Mouse (Mus musculus): ENCODE measurements around the gene Nrl.

DNA sequence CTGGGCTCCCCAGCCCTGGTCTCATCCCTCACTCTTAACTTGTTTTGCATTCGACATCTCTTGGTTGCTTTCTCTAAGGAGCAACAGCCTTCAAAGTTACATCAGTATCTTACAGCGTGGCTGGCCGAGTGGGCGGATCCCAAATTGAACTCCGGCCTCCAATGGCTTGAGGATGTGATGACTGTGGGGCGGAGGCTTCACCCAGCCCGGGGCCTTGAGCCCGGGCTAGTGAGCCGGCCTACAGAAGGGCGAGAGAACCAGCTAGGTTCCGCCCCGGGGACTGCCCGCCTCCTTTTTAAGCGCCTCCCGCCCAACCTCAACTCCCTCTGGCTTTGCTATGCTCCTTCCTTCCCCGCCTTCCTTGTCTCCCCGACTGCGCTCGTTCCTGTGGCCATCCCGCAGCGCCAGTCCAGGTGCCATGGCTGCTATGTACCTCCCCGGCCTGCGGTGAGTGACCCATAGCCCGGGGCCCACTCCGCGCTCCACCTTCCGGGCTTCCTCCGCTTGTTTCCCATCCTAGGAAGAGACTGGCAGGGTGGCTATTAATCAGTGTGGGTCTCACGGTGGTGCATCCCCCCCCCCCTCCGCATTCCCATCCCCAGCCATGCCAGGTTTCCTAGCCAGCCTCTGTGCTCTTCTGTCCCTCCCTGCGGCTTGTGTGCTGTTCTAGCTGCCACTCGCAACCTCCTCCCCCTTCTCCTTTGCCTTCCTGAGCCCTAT, 15.4 kb upstream of the Nrl start, which contains the start of gene Pck2:
- TF ChIP-seq CTCF (conservative IDR thresholded peaks at IDR 0.05; ENCODE audit: low read length) (no peak), NANOG (IDR thresholded peaks at IDR 0.05; ENCODE audit: borderline replicate concordance, low read length) (no peak), POU5F1 (IDR thresholded peaks at IDR 0.05; ENCODE audit: borderline replicate concordance, low read length) (no peak)

Data from E14TG2a.4 (cell line).